Mouse (Mus musculus) E14TG2a.4 (cell line): ENCODE data around the gene Cfap20.

Experiments used
- CTCF ChIP-seq: conservative IDR thresholded peaks from 2 replicates; pipeline ENCODE4 v1.5.1; 2014; ENCODE audit warnings: low read length
- NANOG ChIP-seq: IDR thresholded peaks from 2 replicates; pipeline ENCODE4 v1.6.1; 2014; ENCODE audit warnings: borderline replicate concordance, low read length, mixed read lengths
- POU5F1 ChIP-seq: IDR thresholded peaks from 2 replicates; pipeline ENCODE4 v1.6.1; 2014; ENCODE audit warnings: low read length, borderline replicate concordance

GRCm38 (mm10) chr8:95380953-95381352 is 53.7 kb downstream of the Cfap20 start:
- TF ChIP-seq CTCF (no peak), POU5F1 (no peak), NANOG (no peak)
